Mouse (Mus musculus): ENCODE measurements around the gene Rnf187. TPM values are rescaled to one million over a fixed set of nuclear protein-coding genes. Genes with fewer than 3 reads are reported as not detected.
"Not testable (repeated sequence)": the region's sequence is repeated elsewhere in the genome, so short reads cannot be mapped to it uniquely, and the experiment has no call there.

Rnf187 gene
- polyA plus RNA-seq, 1 experiment from 2014 or later, result 431 TPM

GRCm38 (mm10) chr11:58961364-58962177 lies 22.9 kb upstream of the Rnf187 start:
- Histone ChIP-seq H3K36me3 (replicated peaks) (peaks cover 9% of the 10 kb centered on the region), H3K9me3 (peaks cover 6% of the 10 kb centered on the region), H3K4me2 (no peak overlapping the region), H3K27me3 (peaks cover 9% of the 10 kb centered on the region; the same call in 1 of the 2 replicates), H3K4me1 (peaks cover 39% of the 10 kb centered on the region), H3K9ac (no peak overlapping the region), H3K27ac (no peak overlapping the region), H3K4me3 (replicated peaks) (no peak overlapping the region)
- no peak for ATAC-seq (ENCODE audit: low FRiP score)
- 68% methylated on average over 50 of the region's 50 CpGs for WGBS

GRCm38 (mm10) chr11:58959921-58960465 lies 21.3 kb upstream of the Rnf187 start:
- H3K4me2 ChIP-seq, result peak overlapping the region; percentile 77
- H3K27me3 ChIP-seq, result peaks cover 9% of the 10 kb centered on the region; the same call in 1 of the 2 replicates
- H3K9me3 ChIP-seq, result peaks cover 6% of the 10 kb centered on the region
- H3K4me3 ChIP-seq (replicated peaks), result peak overlapping the region; percentile 40
- ATAC-seq (ENCODE audit: low FRiP score), result peak; percentile 87
- 1% methylated on average over 40 of the region's 40 CpGs for WGBS
- peaks cover 43% of the 10 kb centered on the region for H3K4me1 ChIP-seq
- peaks cover 9% of the 10 kb centered on the region for H3K36me3 ChIP-seq (replicated peaks)
- H3K9ac ChIP-seq, result peak overlapping the region; percentile 59
- H3K27ac ChIP-seq, result peak overlapping the region; percentile 20; the same call in 1 of the 2 replicates

GRCm38 (mm10) chr11:58959186-58959825 lies 20.6 kb upstream of the Rnf187 start:
- ATAC-seq (ENCODE audit: low FRiP score), result no peak
- H3K36me3 ChIP-seq (replicated peaks), result peaks cover 9% of the 10 kb centered on the region
- H3K9ac ChIP-seq, result peak overlapping the region; percentile 59
- peaks cover 9% of the 10 kb centered on the region; the same call in 1 of the 2 replicates for H3K27me3 ChIP-seq
- peaks cover 37% of the 10 kb centered on the region for H3K4me1 ChIP-seq
- peak overlapping the region; percentile 40 for H3K4me3 ChIP-seq (replicated peaks)
- peaks cover 6% of the 10 kb centered on the region for H3K9me3 ChIP-seq
- peak overlapping the region; percentile 77 for H3K4me2 ChIP-seq
- 38% methylated on average over 15 of the region's 15 CpGs for WGBS
- 0 out of 2 replicates have a peak overlapping the region, but pooled peaks have one; percentile 25 for H3K27ac ChIP-seq

- Histone ChIP-seq H3K36me3 (replicated peaks) (peaks cover 9% of the 10 kb centered on the region), H3K27me3 (peaks cover 9% of the 10 kb centered on the region; the same call in 1 of the 2 replicates), H3K4me2 (0 out of 2 replicates have a peak overlapping the region, but pooled peaks have one; percentile 19), H3K27ac (no peak overlapping the region), H3K9me3 (peaks cover 6% of the 10 kb centered on the region), H3K4me1 (peaks cover 39% of the 10 kb centered on the region), H3K9ac (no peak overlapping the region), H3K4me3 (replicated peaks) (no peak overlapping the region)
- ATAC-seq (ENCODE audit: low FRiP score), result no peak
- WGBS, result 85% methylated on average over 6 of the region's 6 CpGs
Measured at GRCm38 (mm10) chr11:58958536-58958935, 19.8 kb upstream of the Rnf187 start.

- no peak for ATAC-seq (ENCODE audit: low FRiP score)
- Histone ChIP-seq H3K4me1 (peaks cover 46% of the 10 kb centered on the region), H3K36me3 (replicated peaks) (peaks cover 9% of the 10 kb centered on the region), H3K4me3 (replicated peaks) (peak overlapping the region; percentile 71), H3K27me3 (peaks cover 9% of the 10 kb centered on the region; the same call in 1 of the 2 replicates), H3K27ac (no peak overlapping the region), H3K9ac (peak overlapping the region; percentile 96), H3K9me3 (peaks cover 6% of the 10 kb centered on the region), H3K4me2 (peak overlapping the region; percentile 78)
- WGBS, result 95% methylated on average over 5 of the region's 5 CpGs
Measured at GRCm38 (mm10) chr11:58957226-58957914, 18.7 kb upstream of the Rnf187 start.

- Histone ChIP-seq H3K4me1 (peaks cover 55% of the 10 kb centered on the region), H3K36me3 (replicated peaks) (peaks cover 9% of the 10 kb centered on the region)
- no peak for ATAC-seq (ENCODE audit: low FRiP score)
Measured at GRCm38 (mm10) chr11:58955868-58956257, 17.1 kb upstream of the Rnf187 start.

GRCm38 (mm10) chr11:58955143-58955867 lies 16.6 kb upstream of the Rnf187 start:
- Histone ChIP-seq H3K4me3 (replicated peaks) (peak overlapping the region; percentile 71), H3K4me2 (peak overlapping the region; percentile 78), H3K36me3 (replicated peaks) (peaks cover 9% of the 10 kb centered on the region), H3K9me3 (no peaks in the 10 kb centered on the region), H3K4me1 (peaks cover 57% of the 10 kb centered on the region), H3K27ac (peak overlapping the region; percentile 100), H3K27me3 (no peaks in the 10 kb centered on the region), H3K9ac (peak overlapping the region; percentile 96)
- under 1% methylated on average over 20 of the region's 20 CpGs for WGBS
- peak; percentile 36; the same call in 1 of the 2 replicates for ATAC-seq (ENCODE audit: low FRiP score)

More at GRCm38 (mm10) chr11:58955868-58956257, 17.1 kb upstream of the Rnf187 start:
- Histone ChIP-seq H3K9ac (peak overlapping the region; percentile 96), H3K27ac (peak overlapping the region; percentile 100), H3K4me3 (replicated peaks) (peak overlapping the region; percentile 71), H3K4me2 (peak overlapping the region; percentile 78), H3K9me3 (no peaks in the 10 kb centered on the region), H3K27me3 (no peaks in the 10 kb centered on the region)
- WGBS, result 24% methylated on average over 8 of the region's 8 CpGs

- no peaks in the 10 kb centered on the region for H3K27me3 ChIP-seq
- peak within 1 kb of the TSS; percentile 71 for H3K4me3 ChIP-seq (replicated peaks)
- H3K9me3 ChIP-seq, result no peaks in the 10 kb centered on the region
- H3K27ac ChIP-seq, result peak within 1 kb of the TSS; percentile 100
- under 1% methylated on average over 49 of the region's 49 CpGs for WGBS
- H3K9ac ChIP-seq, result peak within 1 kb of the TSS; percentile 96
- ATAC-seq (ENCODE audit: low FRiP score), result peak; percentile 92
- H3K4me1 ChIP-seq, result peaks cover 57% of the 10 kb centered on the region
- peaks cover 9% of the 10 kb centered on the region for H3K36me3 ChIP-seq (replicated peaks)
- peak within 1 kb of the TSS; percentile 92 for H3K4me2 ChIP-seq
Measured at GRCm38 (mm10) chr11:58954420-58955142, 15.9 kb upstream of the Rnf187 start, which contains the start of the genes Hist3h2a and Trim17. Gene Hist3h2a, plus strand, starts transcription at chr11:58954685. Gene Trim17, plus strand, starts transcription at chr11:58954685.

- peaks cover 52% of the 10 kb centered on the region for H3K4me1 ChIP-seq
- not testable (repeated sequence) for H3K9me3 ChIP-seq; ATAC-seq (ENCODE audit: low FRiP score); H3K27me3 ChIP-seq; H3K36me3 ChIP-seq (replicated peaks)
- H3K27ac ChIP-seq, result peak overlapping the region; percentile 100
- WGBS, result under 1% methylated on average over 13 of the region's 17 CpGs
- peak overlapping the region; percentile 71 for H3K4me3 ChIP-seq (replicated peaks)
- peak overlapping the region; percentile 91 for H3K9ac ChIP-seq
- H3K4me2 ChIP-seq, result peak overlapping the region; percentile 92
Measured at GRCm38 (mm10) chr11:58954170-58954419, 15.4 kb upstream of the Rnf187 start.

- H3K9ac ChIP-seq, result peak overlapping the region; percentile 91
- WGBS, result under 1% methylated on average over 33 of the region's 33 CpGs
- no peaks in the 10 kb centered on the region for H3K9me3 ChIP-seq
- H3K4me2 ChIP-seq, result peak overlapping the region; percentile 92
- H3K4me3 ChIP-seq (replicated peaks), result peak overlapping the region; percentile 71
- peaks cover 9% of the 10 kb centered on the region for H3K36me3 ChIP-seq (replicated peaks)
- peak; percentile 39 for ATAC-seq (ENCODE audit: low FRiP score)
- H3K4me1 ChIP-seq, result peaks cover 49% of the 10 kb centered on the region
- H3K27ac ChIP-seq, result peak overlapping the region; percentile 100
- no peaks in the 10 kb centered on the region for H3K27me3 ChIP-seq
Measured at GRCm38 (mm10) chr11:58953351-58954169, 14.8 kb upstream of the Rnf187 start.
